ENCODE assay signal across 20 mouse cellular contexts in genomic region chr8:87228777-87229176, GRCm38 (mm10).
DNase-seq lines count a peak whose midpoint lies in the region; ATAC-seq lines count a peak whose summit lies in the region.
"Had no signal": no experiment of that assay in that cellular context is flagged by ENCODE, and none has a peak within 500 bp of the region (broad histone marks: within the 10 kb centered on the region; RNA-seq: fewer than 3 reads in every experiment).

No protein-coding gene starts in this region.

- peak; percentile 33; the same call in 1 of the 2 replicates for ATAC-seq in hindbrain, embryonic 14.5 days (ENCODE audit: low FRiP score)
- no peak for ATAC-seq in hindbrain, embryonic 13.5 days (ENCODE audit: low FRiP score)
- ATAC-seq in monocyte, adult 5-6 weeks (replicated peaks; ENCODE audit: insufficient number of reproducible peaks, low FRiP score, low TSS enrichment, poor library complexity, severe bottlenecking), result no peak
- ATAC-seq: forebrain, postnatal 0 days; lung, postnatal 0 days; midbrain, embryonic 15.5 days had no signal

- DNase-seq in hindbrain, embryonic 14.5 days (ENCODE audit: low spot score), result no peak
- DNase-seq in brain, adult 2 months (ENCODE audit: low read depth, low spot score), result peak; percentile 99
- peak; percentile 99 for DNase-seq in cerebellum, adult 11 months
- peak; percentile 97 to 99 for DNase-seq in cerebellum, postnatal 10 days
- no peak for DNase-seq in gastrocnemius, postnatal 25 days
- DNase-seq: B cell, adult 2 months; forebrain, postnatal 0 days; kidney, adult 2 months; kidney, postnatal 10 days; liver; right cerebral cortex, postnatal 25 days; thymus, adult 18-20 months; thymus, postnatal 4 days had no signal

- no peak overlapping the region for H3K9ac ChIP-seq in hindbrain, embryonic 14.5 days
- no peak overlapping the region for H3K9ac ChIP-seq in hindbrain, embryonic 13.5 days
- H3K9ac ChIP-seq: embryonic facial prominence, embryonic 15.5 days; forebrain, postnatal 0 days; midbrain, embryonic 15.5 days; stomach, embryonic 15.5 days had no signal

- no peak overlapping the region for H3K4me2 ChIP-seq in hindbrain, embryonic 14.5 days (replicated peaks)
- no peak overlapping the region for H3K4me2 ChIP-seq in hindbrain, embryonic 13.5 days
- H3K4me2 ChIP-seq: embryonic facial prominence, embryonic 15.5 days; heart, embryonic 11.5 days; midbrain, embryonic 15.5 days; stomach, embryonic 15.5 days had no signal

- no peak overlapping the region for H3K4me3 ChIP-seq in hindbrain, embryonic 14.5 days (replicated peaks; ENCODE audit: low read length)
- no peak overlapping the region for H3K4me3 ChIP-seq in hindbrain, embryonic 13.5 days
- H3K4me3 ChIP-seq: embryonic facial prominence, embryonic 15.5 days; midbrain, embryonic 15.5 days; stomach, embryonic 15.5 days had no signal

- H3K4me1 ChIP-seq in hindbrain, embryonic 14.5 days (replicated peaks; ENCODE audit: control insufficient read depth, insufficient read depth, low read length), result peaks cover 27% of the 10 kb centered on the region
- peaks cover 43% of the 10 kb centered on the region for H3K4me1 ChIP-seq in hindbrain, embryonic 13.5 days (replicated peaks)
- H3K4me1 ChIP-seq: stomach, embryonic 15.5 days had no signal

- no peaks in the 10 kb centered on the region for H3K36me3 ChIP-seq in hindbrain, embryonic 14.5 days (replicated peaks; ENCODE audit: control insufficient read depth, insufficient read depth)
- H3K36me3 ChIP-seq in hindbrain, embryonic 13.5 days, result no peaks in the 10 kb centered on the region
- H3K36me3 ChIP-seq: embryonic facial prominence, embryonic 15.5 days; midbrain, embryonic 15.5 days; stomach, embryonic 15.5 days had no signal

- no peak overlapping the region for H3K27ac ChIP-seq in hindbrain, embryonic 14.5 days
- H3K27ac ChIP-seq in hindbrain, embryonic 13.5 days, result no peak overlapping the region
- H3K27ac ChIP-seq: embryonic facial prominence, embryonic 15.5 days; midbrain, embryonic 15.5 days; stomach, embryonic 15.5 days had no signal

- 86% methylated on average over 6 of the region's 6 CpGs for WGBS in hindbrain, embryonic 14.5 days
- WGBS in hindbrain, embryonic 13.5 days, result 86% methylated on average over 6 of the region's 6 CpGs

- H3K9me3 ChIP-seq in hindbrain, embryonic 14.5 days (ENCODE audit: control insufficient read depth, low read length), result no peaks in the 10 kb centered on the region
- no peaks in the 10 kb centered on the region for H3K9me3 ChIP-seq in hindbrain, embryonic 13.5 days
- H3K9me3 ChIP-seq: embryonic facial prominence, embryonic 15.5 days; midbrain, embryonic 15.5 days; stomach, embryonic 15.5 days had no signal

- H3K27me3 ChIP-seq in hindbrain, embryonic 14.5 days (ENCODE audit: control insufficient read depth, insufficient read depth, low read length), result no peaks in the 10 kb centered on the region
- peaks cover 20% of the 10 kb centered on the region for H3K27me3 ChIP-seq in hindbrain, embryonic 13.5 days
- H3K27me3 ChIP-seq: embryonic facial prominence, embryonic 15.5 days; midbrain, embryonic 15.5 days; stomach, embryonic 15.5 days had no signal

Comparison
In these comparisons a context has a peak if more than half of its experiments do, and no peak if none do; other contexts are left out.
1. DNase-seq: peak in brain, adult 2 months (single experiment), cerebellum, adult 11 months (single experiment) and cerebellum, postnatal 10 days (2 of 2); none in hindbrain, embryonic 14.5 days (single experiment) and gastrocnemius, postnatal 25 days (single experiment).